Mouse (Mus musculus) C2C12 (cell line): ENCODE data around the gene Grhl1.

Experiments
- CTCF ChIP-seq: IDR thresholded peaks from one replicate; pipeline ENCODE4 v1.5.1; 2011; ENCODE audit not compliant: control insufficient read depth, insufficient read depth, insufficient read length
- FOSL1 ChIP-seq: IDR thresholded peaks from one replicate; pipeline ENCODE4 v1.8.0; 2011; ENCODE audit warnings: mild to moderate bottlenecking, low read length; ENCODE audit not compliant: poor library complexity, insufficient read depth, severe bottlenecking
- MAX ChIP-seq: IDR thresholded peaks from one replicate; pipeline ENCODE4 v1.6.1; 2011; ENCODE audit warnings: mild to moderate bottlenecking, control low read depth
- MYOD1 ChIP-seq: IDR thresholded peaks from one replicate; pipeline ENCODE4 v1.6.1; 2011; ENCODE audit warnings: low read depth; ENCODE audit not compliant: control insufficient read depth, insufficient read length
- MYOG ChIP-seq: IDR thresholded peaks from one replicate; pipeline ENCODE4 v1.6.1; 2011; ENCODE audit not compliant: control insufficient read depth, insufficient read length; ENCODE audit errors: extremely low read depth
- USF1 ChIP-seq: IDR thresholded peaks from one replicate; pipeline ENCODE4 v1.6.1; 2011; ENCODE audit warnings: low read depth, mild to moderate bottlenecking, control low read depth, moderate library complexity

- TF ChIP-seq CTCF = no peak
- TF ChIP-seq MAX = no peak
- TF ChIP-seq MYOG = no peak
- no peak for TF ChIP-seq MYOD1
- no peak for TF ChIP-seq USF1
- TF ChIP-seq FOSL1 = no peak
These were observed 34.1 kb downstream of the Grhl1 start for GRCm38 (mm10) chr12:24606166-24606565.
